Mouse (Mus musculus) midbrain, embryonic 12.5 days (tissue): ENCODE data around the gene F2rl1. TPM values are rescaled to one million over a fixed set of nuclear protein-coding genes. Genes with fewer than 3 reads are reported as not detected.
"Not testable (repeated sequence)": the region's sequence is repeated elsewhere in the genome, so short reads cannot be mapped to it uniquely, and the experiment has no call there.

ENCODE experiments used
- ATAC-seq: fragments of 200-750 bp; cut with Nextera tagmentation; 2 replicates; pipeline ENCODE4 v1.8.0; 2017; ENCODE audit warnings: low read depth, moderate TSS enrichment, moderate library complexity; ENCODE audit not compliant: low FRiP score
- H3K27ac ChIP-seq: fragments of 300-500 bp; sonication (generic); replicated peaks from 2 replicates; pipeline ENCODE4 v1.5.1; 2016; ENCODE audit warnings: mild to moderate bottlenecking
- H3K27me3 ChIP-seq: fragments of 300-500 bp; sonication (generic); 2 replicates; pipeline ENCODE4 v1.6.1; 2016; ENCODE audit warnings: mild to moderate bottlenecking
- H3K36me3 ChIP-seq: fragments of 300-500 bp; sonication (generic); 2 replicates; pipeline ENCODE4 v1.6.1; 2016
- H3K4me1 ChIP-seq: fragments of 300-500 bp; sonication (generic); 2 replicates; pipeline ENCODE4 v1.6.1; 2016
- H3K4me2 ChIP-seq: fragments of 300-500 bp; sonication (generic); replicated peaks from 2 replicates; pipeline ENCODE4 v1.6.1; 2016; ENCODE audit warnings: mild to moderate bottlenecking, moderate library complexity
- H3K4me3 ChIP-seq: fragments of 300-500 bp; sonication (generic); 2 replicates; pipeline ENCODE4 v1.5.1; 2016; ENCODE audit warnings: mild to moderate bottlenecking
- H3K9ac ChIP-seq: fragments of 300-500 bp; sonication (generic); replicated peaks from 2 replicates; pipeline ENCODE4 v1.6.1; 2016; ENCODE audit warnings: mild to moderate bottlenecking, moderate library complexity
- H3K9me3 ChIP-seq: fragments of 300-500 bp; sonication (generic); 2 replicates; pipeline ENCODE4 v1.6.1; 2016; ENCODE audit warnings: mild to moderate bottlenecking
- WGBS: fragments of 180-500 bp; shearing (Covaris S2); methylation state at CpG from one replicate; pipeline ENCODE4 v1.1.7; 2016; 5-methylcytosine and 5-hydroxymethylcytosine counted together
- polyA plus RNA-seq: library from polyadenylated mRNA; unstranded; fragments of >200 nt; fragmentation: Nextera tagmentation; extraction: Ambion mirVana; gene quantifications from 2 replicates; pipeline ENCODE4 v1.2.1, GENCODE M21; 2016

F2rl1 gene
- polyA plus RNA-seq, 1 experiment from 2014 or later: 0.17 TPM

GRCm38 (mm10) chr13:95533121-95533520, 8.1 kb upstream of the F2rl1 start:
- WGBS: 56% methylated on average over 4 of the region's 5 CpGs
- H3K4me3 ChIP-seq, ATAC-seq, H3K27ac ChIP-seq, H3K36me3 ChIP-seq, H3K27me3 ChIP-seq, H3K9ac ChIP-seq, H3K9me3 ChIP-seq, H3K4me2 ChIP-seq: not testable (repeated sequence)
- H3K4me1 ChIP-seq: peaks cover 38% of the 10 kb centered on the region

GRCm38 (mm10) chr13:95531273-95532045, 6.4 kb upstream of the F2rl1 start:
- no peak overlapping the region for H3K4me2 ChIP-seq
- peaks cover 35% of the 10 kb centered on the region for H3K4me1 ChIP-seq
- ATAC-seq: no peak
- H3K36me3 ChIP-seq: no peaks in the 10 kb centered on the region
- peak overlapping the region; percentile 20; the same call in 1 of the 2 replicates for H3K27ac ChIP-seq
- H3K4me3 ChIP-seq: no peak overlapping the region
- H3K9ac ChIP-seq: no peak overlapping the region
- H3K27me3 ChIP-seq: peaks cover 19% of the 10 kb centered on the region
- WGBS: 35% methylated on average over 9 of the region's 9 CpGs
- no peaks in the 10 kb centered on the region for H3K9me3 ChIP-seq

- WGBS: 93% methylated on average over 2 of the region's 2 CpGs
- H3K9ac ChIP-seq: no peak overlapping the region
- no peak overlapping the region for H3K4me3 ChIP-seq
- H3K27ac ChIP-seq: no peak overlapping the region
- H3K4me1 ChIP-seq: peaks cover 26% of the 10 kb centered on the region
- no peaks in the 10 kb centered on the region for H3K9me3 ChIP-seq
- H3K27me3 ChIP-seq: peaks cover 41% of the 10 kb centered on the region
- ATAC-seq: no peak
- H3K4me2 ChIP-seq: no peak overlapping the region
- H3K36me3 ChIP-seq: no peaks in the 10 kb centered on the region
Observed at GRCm38 (mm10) chr13:95529246-95529645, 4.2 kb upstream of the F2rl1 start.

- Histone ChIP-seq H3K9me3 (no peaks in the 10 kb centered on the region), H3K27me3 (peaks cover 51% of the 10 kb centered on the region), H3K36me3 (no peaks in the 10 kb centered on the region), H3K4me2 (peak overlapping the region; percentile 74), H3K9ac (0 out of 2 replicates have a peak overlapping the region, but pooled peaks have one; percentile 39), H3K4me3 (peak overlapping the region; percentile 45), H3K27ac (no peak overlapping the region), H3K4me1 (peaks cover 15% of the 10 kb centered on the region)
- WGBS: under 1% methylated on average over 13 of the region's 13 CpGs
- ATAC-seq: no peak; the same call in 1 of the 2 replicates
Observed at GRCm38 (mm10) chr13:95524424-95524673, 678 bp downstream of the F2rl1 start.

GRCm38 (mm10) chr13:95523659-95524423, 1.2 kb downstream of the F2rl1 start:
- Histone ChIP-seq H3K4me2 (peak overlapping the region; percentile 74), H3K4me1 (peaks cover 15% of the 10 kb centered on the region), H3K9me3 (no peaks in the 10 kb centered on the region), H3K4me3 (peak overlapping the region; percentile 45), H3K9ac (no peak overlapping the region), H3K27me3 (peaks cover 51% of the 10 kb centered on the region), H3K27ac (no peak overlapping the region), H3K36me3 (no peaks in the 10 kb centered on the region)
- 3% methylated on average over 29 of the region's 29 CpGs for WGBS
- ATAC-seq: no peak

- H3K4me3 ChIP-seq: no peak overlapping the region
- no peak overlapping the region for H3K9ac ChIP-seq
- no peak for ATAC-seq
- no peak overlapping the region for H3K4me2 ChIP-seq
- H3K27ac ChIP-seq: no peak overlapping the region
- H3K27me3 ChIP-seq: peaks cover 43% of the 10 kb centered on the region
- H3K9me3 ChIP-seq: no peaks in the 10 kb centered on the region
- WGBS: 89% methylated on average over 10 of the region's 10 CpGs
- no peaks in the 10 kb centered on the region for H3K36me3 ChIP-seq
- H3K4me1 ChIP-seq: peaks cover 15% of the 10 kb centered on the region
Observed at GRCm38 (mm10) chr13:95522176-95522575, 2.9 kb downstream of the F2rl1 start.

GRCm38 (mm10) chr13:95521029-95521428, 4.0 kb downstream of the F2rl1 start:
- H3K27ac ChIP-seq: no peak overlapping the region
- 88% methylated on average over 6 of the region's 6 CpGs for WGBS

GRCm38 (mm10) chr13:95514756-95515155, 10.3 kb downstream of the F2rl1 start:
- H3K4me1 ChIP-seq: no peaks in the 10 kb centered on the region
- 85% methylated on average over 4 of the region's 4 CpGs for WGBS

More at GRCm38 (mm10) chr13:95521029-95521428, 4.0 kb downstream of the F2rl1 start:
- Histone ChIP-seq H3K27me3 (peaks cover 32% of the 10 kb centered on the region), H3K9ac (no peak overlapping the region), H3K36me3 (no peaks in the 10 kb centered on the region), H3K9me3 (no peaks in the 10 kb centered on the region), H3K4me1 (peaks cover 15% of the 10 kb centered on the region), H3K4me3 (no peak overlapping the region), H3K4me2 (no peak overlapping the region)
- ATAC-seq: no peak

GRCm38 (mm10) chr13:95510054-95510453, 15.0 kb downstream of the F2rl1 start:
- Histone ChIP-seq H3K4me3 (no peak overlapping the region), H3K36me3 (no peaks in the 10 kb centered on the region), H3K9me3 (no peaks in the 10 kb centered on the region), H3K4me2 (no peak overlapping the region), H3K9ac (no peak overlapping the region), H3K27ac (no peak overlapping the region), H3K4me1 (no peaks in the 10 kb centered on the region), H3K27me3 (no peaks in the 10 kb centered on the region)
- no peak for ATAC-seq
- WGBS: 93% methylated on average over 5 of the region's 5 CpGs

More at GRCm38 (mm10) chr13:95514756-95515155, 10.3 kb downstream of the F2rl1 start:
- Histone ChIP-seq H3K27me3 (no peaks in the 10 kb centered on the region), H3K4me2 (no peak overlapping the region), H3K27ac (no peak overlapping the region), H3K4me3 (no peak overlapping the region), H3K9ac (no peak overlapping the region), H3K9me3 (no peaks in the 10 kb centered on the region), H3K36me3 (no peaks in the 10 kb centered on the region)
- no peak for ATAC-seq

GRCm38 (mm10) chr13:95503279-95503917, 21.6 kb downstream of the F2rl1 start:
- H3K36me3 ChIP-seq: no peaks in the 10 kb centered on the region

GRCm38 (mm10) chr13:95496601-95497000, 28.4 kb downstream of the F2rl1 start:
- ATAC-seq: no peak
- no peaks in the 10 kb centered on the region for H3K36me3 ChIP-seq

More at GRCm38 (mm10) chr13:95503279-95503917, 21.6 kb downstream of the F2rl1 start:
- WGBS: 82% methylated on average over 8 of the region's 8 CpGs
- no peaks in the 10 kb centered on the region for H3K9me3 ChIP-seq
- no peak overlapping the region for H3K27ac ChIP-seq
- no peak overlapping the region for H3K4me2 ChIP-seq
- no peak for ATAC-seq
- no peaks in the 10 kb centered on the region for H3K4me1 ChIP-seq
- no peaks in the 10 kb centered on the region for H3K27me3 ChIP-seq
- no peak overlapping the region for H3K9ac ChIP-seq
- H3K4me3 ChIP-seq: no peak overlapping the region

GRCm38 (mm10) chr13:95494812-95495211, 30.2 kb downstream of the F2rl1 start:
- no peak for ATAC-seq
- peaks cover 6% of the 10 kb centered on the region; the same call in 1 of the 2 replicates for H3K4me1 ChIP-seq
- no peak overlapping the region for H3K27ac ChIP-seq
- H3K9me3 ChIP-seq: no peaks in the 10 kb centered on the region
- no peak overlapping the region for H3K4me3 ChIP-seq
- 0 out of 2 replicates have a peak, but pooled peaks cover 4% of the 10 kb centered on the region for H3K27me3 ChIP-seq
- H3K4me2 ChIP-seq: no peak overlapping the region
- 89% methylated on average over 8 of the region's 8 CpGs for WGBS
- no peak overlapping the region for H3K9ac ChIP-seq
- H3K36me3 ChIP-seq: no peaks in the 10 kb centered on the region

More at GRCm38 (mm10) chr13:95496601-95497000, 28.4 kb downstream of the F2rl1 start:
- 88% methylated on average over 3 of the region's 3 CpGs for WGBS
- Histone ChIP-seq H3K27me3 (0 out of 2 replicates have a peak, but pooled peaks cover 4% of the 10 kb centered on the region), H3K9ac (no peak overlapping the region), H3K27ac (no peak overlapping the region), H3K4me1 (peaks cover 6% of the 10 kb centered on the region; the same call in 1 of the 2 replicates), H3K9me3 (no peaks in the 10 kb centered on the region), H3K4me3 (no peak overlapping the region), H3K4me2 (no peak overlapping the region)
